Mouse (Mus musculus) heart, embryonic 11.5 days (tissue): Measurements from ENCODE around the gene Arrdc1. TPM values are rescaled to one million over a fixed set of nuclear protein-coding genes. Genes with fewer than 3 reads are reported as not detected.
"Not testable (repeated sequence)": the region's sequence is repeated elsewhere in the genome, so short reads cannot be mapped to it uniquely, and the experiment has no call there.

ENCODE experiments used
- ATAC-seq: fragments of 200-750 bp; cut with Nextera tagmentation; replicated peaks from 2 replicates; pipeline ENCODE4 v1.8.0; 2017; ENCODE audit warnings: moderate library complexity; ENCODE audit not compliant: insufficient number of reproducible peaks, low FRiP score, low TSS enrichment
- H3K27ac ChIP-seq: fragments of 300-500 bp; sonication (generic); 2 replicates; pipeline ENCODE4 v1.5.1; 2014; ENCODE audit warnings: mild to moderate bottlenecking, low read depth, low read length
- H3K27me3 ChIP-seq: fragments of 300-500 bp; sonication (generic); 2 replicates; pipeline ENCODE4 v1.6.1; 2014; ENCODE audit warnings: mild to moderate bottlenecking, low read length, mixed read lengths; ENCODE audit not compliant: control insufficient read depth, insufficient read depth
- H3K36me3 ChIP-seq: fragments of 300-500 bp; sonication (generic); 2 replicates; pipeline ENCODE4 v1.6.1; 2014; ENCODE audit warnings: mild to moderate bottlenecking, low read length, moderate library complexity, mixed read lengths; ENCODE audit not compliant: control insufficient read depth, insufficient read depth
- H3K4me1 ChIP-seq: fragments of 300-500 bp; sonication (generic); 2 replicates; pipeline ENCODE4 v1.6.1; 2014; ENCODE audit warnings: low read length; ENCODE audit not compliant: control insufficient read depth, insufficient read depth
- H3K4me2 ChIP-seq: fragments of 300-500 bp; sonication (generic); 2 replicates; pipeline ENCODE4 v1.6.1; 2014; ENCODE audit warnings: mild to moderate bottlenecking, moderate library complexity
- H3K4me3 ChIP-seq: fragments of 300-500 bp; sonication (generic); 2 replicates; pipeline ENCODE4 v1.5.1; 2014; ENCODE audit warnings: low read depth, low read length
- H3K9ac ChIP-seq: fragments of 300-500 bp; sonication (generic); 2 replicates; pipeline ENCODE4 v1.6.1; 2014; ENCODE audit warnings: mild to moderate bottlenecking, low read depth, low read length, moderate library complexity
- H3K9me3 ChIP-seq: fragments of 300-500 bp; sonication (generic); replicated peaks from 2 replicates; pipeline ENCODE4 v1.6.1; 2016; ENCODE audit warnings: low read length; ENCODE audit not compliant: control insufficient read depth
- WGBS: fragments of 180-500 bp; shearing (Covaris S2); extraction: QIAGEN DNeasy Blood & Tissue Kit; methylation state at CpG from one replicate; pipeline ENCODE4 v1.1.7; 2014; ENCODE audit not compliant: insufficient replicate concordance; 5-methylcytosine and 5-hydroxymethylcytosine counted together
- polyA plus RNA-seq: library from polyadenylated mRNA; unstranded; fragments of >200 nt; fragmentation: Nextera tagmentation; extraction: Ambion mirVana; gene quantifications from 2 replicates; pipeline ENCODE4 v1.2.1, GENCODE M21; 2014

Arrdc1 gene
- polyA plus RNA-seq, 1 experiment from 2014 or later, result 10.3 TPM

DNA sequence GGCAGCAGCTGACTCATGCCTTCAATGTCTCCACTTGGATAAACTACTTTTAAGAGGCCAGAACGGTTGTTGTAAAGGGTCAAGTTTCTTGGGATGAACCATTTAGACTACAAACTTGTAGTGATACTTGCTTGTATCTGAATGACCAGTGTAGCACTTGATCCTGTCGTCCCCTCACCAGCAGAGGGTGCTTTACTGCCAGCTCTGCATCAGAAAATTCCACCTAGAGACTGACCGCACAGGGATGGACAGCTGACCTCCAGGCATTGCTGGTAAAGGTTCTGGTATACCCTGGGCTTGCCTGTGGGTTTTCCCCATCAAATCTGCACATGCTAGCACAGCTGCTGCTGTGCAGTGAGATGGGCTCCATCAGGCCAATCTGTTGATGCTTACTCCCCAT, 25.9 kb upstream of the Arrdc1 start:
- H3K4me1 ChIP-seq, result peaks cover 6% of the 10 kb centered on the region; the same call in 1 of the 2 replicates
- no peak for ATAC-seq
- 32% methylated on average over 3 of the region's 3 CpGs for WGBS
- H3K36me3 ChIP-seq, result peaks cover 11% of the 10 kb centered on the region
- no peak overlapping the region for H3K4me3 ChIP-seq
- H3K4me2 ChIP-seq, result no peak overlapping the region
- no peaks in the 10 kb centered on the region for H3K9me3 ChIP-seq
- no peak overlapping the region for H3K27ac ChIP-seq
- H3K27me3 ChIP-seq, result no peaks in the 10 kb centered on the region
- H3K9ac ChIP-seq, result no peak overlapping the region

DNA sequence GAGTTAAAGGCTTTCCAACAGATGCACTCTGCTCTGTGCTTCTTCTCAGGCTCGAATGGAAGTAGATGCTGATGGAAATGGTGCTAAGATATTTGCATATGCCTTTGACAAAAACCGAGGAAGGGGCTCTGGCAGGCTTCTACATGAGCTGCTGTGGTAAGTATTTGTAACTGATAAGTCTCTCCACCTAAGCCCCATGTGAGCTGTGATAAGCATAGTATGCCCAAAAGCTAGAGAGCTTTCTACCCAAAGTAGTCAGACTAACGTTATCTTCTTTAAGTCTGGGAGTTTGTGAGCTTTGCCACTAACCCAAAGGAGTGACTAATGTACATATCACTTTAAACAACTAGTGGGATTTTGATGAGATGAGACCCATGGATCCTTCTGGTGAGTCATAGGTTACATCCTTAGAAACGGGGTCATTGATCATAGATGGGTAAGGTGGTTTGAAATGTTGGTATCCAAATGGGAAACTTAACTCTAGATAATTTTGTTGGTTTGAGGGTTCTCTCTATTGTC, 17.5 kb upstream of the Arrdc1 start:
- Histone ChIP-seq H3K27me3 (no peaks in the 10 kb centered on the region), H3K36me3 (peaks cover 26% of the 10 kb centered on the region), H3K4me1 (peaks cover 6% of the 10 kb centered on the region), H3K27ac (no peak overlapping the region), H3K4me2 (no peak overlapping the region), H3K9me3 (no peaks in the 10 kb centered on the region), H3K9ac (no peak overlapping the region), H3K4me3 (no peak overlapping the region)
- WGBS, result 71% methylated on average over 4 of the region's 4 CpGs
- no peak for ATAC-seq

DNA sequence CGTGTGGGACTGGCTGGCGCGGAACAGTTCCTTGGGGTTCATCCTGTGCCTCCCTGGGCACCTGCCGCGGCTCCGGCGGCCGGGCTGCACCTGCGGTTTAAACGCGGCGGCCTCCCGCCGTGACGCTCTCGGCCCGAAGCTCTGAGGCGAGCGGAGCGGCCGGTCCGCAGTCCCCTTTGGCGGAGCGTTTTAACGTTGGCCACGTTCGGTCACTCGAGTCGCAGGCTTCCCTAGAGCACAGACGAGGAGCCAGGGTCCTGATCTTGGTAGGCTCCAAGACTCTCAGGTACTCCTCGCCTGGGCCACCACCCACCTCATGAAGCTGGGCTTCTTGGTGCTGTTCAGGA, 15.1 kb upstream of the Arrdc1 start:
- Histone ChIP-seq H3K27me3 (no peaks in the 10 kb centered on the region), H3K27ac (no peak overlapping the region), H3K4me1 (peaks cover 6% of the 10 kb centered on the region), H3K36me3 (peaks cover 23% of the 10 kb centered on the region), H3K4me2 (peak overlapping the region; percentile 95), H3K9me3 (no peaks in the 10 kb centered on the region), H3K9ac (peak overlapping the region; percentile 94), H3K4me3 (peak overlapping the region; percentile 98)
- peak; percentile 21 for ATAC-seq
- under 1% methylated on average over 31 of the region's 31 CpGs for WGBS

DNA sequence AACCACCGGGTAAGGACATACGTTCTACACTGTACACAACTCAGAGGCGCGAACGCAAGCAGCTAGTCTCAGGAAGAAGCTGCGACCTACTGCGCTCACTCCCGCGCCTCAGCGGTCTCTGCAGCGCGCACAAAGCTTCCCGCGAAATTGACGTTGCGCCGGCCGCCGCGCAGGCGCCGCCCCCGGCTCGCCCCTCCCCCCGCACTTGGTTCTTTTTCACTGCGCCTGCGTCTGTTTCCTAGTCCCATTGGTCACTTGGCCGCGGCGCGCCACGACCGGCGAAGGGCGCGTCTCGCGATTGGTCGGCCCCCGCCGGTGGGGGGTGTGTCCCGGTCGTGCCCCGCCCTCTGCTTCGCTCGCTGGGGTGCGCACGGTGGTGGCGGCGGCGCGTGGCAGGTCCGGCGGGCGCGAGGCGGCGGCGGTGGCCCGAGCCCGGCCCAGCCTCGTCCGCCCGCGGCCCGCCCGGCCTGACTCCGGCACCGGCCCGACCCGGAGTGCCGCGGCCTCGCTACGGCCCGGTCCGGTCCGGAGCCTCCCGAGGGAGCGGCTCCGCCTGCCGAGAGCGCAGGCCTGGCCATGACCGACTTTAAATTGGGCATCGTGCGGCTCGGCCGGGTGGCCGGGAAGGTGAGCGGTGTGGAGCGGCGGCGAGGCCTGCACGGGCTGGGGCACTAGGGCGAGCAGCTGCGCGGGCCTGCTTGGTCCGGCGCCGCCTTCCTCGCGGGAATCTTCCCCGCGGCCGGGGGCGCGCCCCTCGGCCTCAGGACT, 14.6 kb upstream of the Arrdc1 start, which contains the start of gene Zmynd19:
TSS of gene Zmynd19 (plus strand) at position 372 of the 768 bp plus-strand sequence.
- Histone ChIP-seq H3K4me2 (peak within 1 kb of the TSS; percentile 95), H3K27ac (no peak within 1 kb of the TSS), H3K9me3 (no peaks in the 10 kb centered on the region), H3K4me1 (peaks cover 6% of the 10 kb centered on the region), H3K36me3 (peaks cover 20% of the 10 kb centered on the region), H3K27me3 (no peaks in the 10 kb centered on the region), H3K4me3 (peak within 1 kb of the TSS; percentile 98), H3K9ac (peak within 1 kb of the TSS; percentile 94)
- ATAC-seq, result peak; percentile 99
- WGBS, result under 1% methylated on average over 107 of the region's 108 CpGs

DNA sequence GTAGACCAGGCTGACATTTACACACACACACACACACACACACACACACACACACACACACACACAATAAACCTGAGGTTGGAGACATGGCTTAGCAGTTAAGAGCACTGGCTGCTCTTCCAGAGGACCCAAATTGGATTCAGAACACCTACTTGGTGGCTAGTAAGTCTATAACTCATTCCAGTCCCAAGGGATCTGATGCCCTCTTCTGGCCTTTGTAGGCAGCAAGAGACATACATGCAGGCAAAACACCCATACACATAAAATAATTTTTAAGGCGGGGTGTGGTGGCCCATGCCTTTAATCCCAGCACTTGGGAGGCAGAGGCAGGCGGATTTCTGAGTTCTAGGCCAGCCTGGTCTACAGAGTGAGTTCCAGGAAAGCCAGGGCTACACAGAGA, 9.3 kb upstream of the Arrdc1 start:
- ATAC-seq, H3K27ac ChIP-seq, H3K4me1 ChIP-seq, H3K4me3 ChIP-seq, H3K36me3 ChIP-seq, H3K4me2 ChIP-seq, H3K9ac ChIP-seq, H3K9me3 ChIP-seq, H3K27me3 ChIP-seq: not testable (repeated sequence)
- 44% methylated on average over 2 of the region's 2 CpGs for WGBS

DNA sequence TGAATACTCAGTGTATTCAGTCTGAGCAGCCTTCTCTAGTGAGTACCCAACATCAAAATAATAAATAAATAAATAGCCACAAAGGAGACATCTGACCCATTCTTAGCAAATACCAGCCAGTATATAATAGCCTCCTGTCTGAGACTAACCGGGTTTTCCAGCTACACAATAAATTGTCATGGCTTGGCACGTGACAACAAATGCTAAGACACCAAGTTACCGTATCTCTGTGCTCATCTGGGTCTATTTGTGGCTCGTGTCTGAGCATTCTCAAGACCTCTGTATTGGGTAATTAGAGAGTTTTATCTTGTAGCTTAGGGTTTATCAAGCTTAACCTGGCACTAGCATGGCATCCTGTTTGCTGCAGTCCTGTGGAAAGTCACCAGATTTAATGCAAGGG, 7.0 kb upstream of the Arrdc1 start:
- no peak overlapping the region for H3K27ac ChIP-seq
- no peak for ATAC-seq
- no peak overlapping the region for H3K9ac ChIP-seq
- H3K9me3 ChIP-seq, result no peaks in the 10 kb centered on the region
- H3K4me1 ChIP-seq, result no peaks in the 10 kb centered on the region
- no peaks in the 10 kb centered on the region for H3K36me3 ChIP-seq
- no peak overlapping the region for H3K4me3 ChIP-seq
- no peak overlapping the region for H3K4me2 ChIP-seq
- 75% methylated on average over 4 of the region's 4 CpGs for WGBS
- H3K27me3 ChIP-seq, result no peaks in the 10 kb centered on the region

DNA sequence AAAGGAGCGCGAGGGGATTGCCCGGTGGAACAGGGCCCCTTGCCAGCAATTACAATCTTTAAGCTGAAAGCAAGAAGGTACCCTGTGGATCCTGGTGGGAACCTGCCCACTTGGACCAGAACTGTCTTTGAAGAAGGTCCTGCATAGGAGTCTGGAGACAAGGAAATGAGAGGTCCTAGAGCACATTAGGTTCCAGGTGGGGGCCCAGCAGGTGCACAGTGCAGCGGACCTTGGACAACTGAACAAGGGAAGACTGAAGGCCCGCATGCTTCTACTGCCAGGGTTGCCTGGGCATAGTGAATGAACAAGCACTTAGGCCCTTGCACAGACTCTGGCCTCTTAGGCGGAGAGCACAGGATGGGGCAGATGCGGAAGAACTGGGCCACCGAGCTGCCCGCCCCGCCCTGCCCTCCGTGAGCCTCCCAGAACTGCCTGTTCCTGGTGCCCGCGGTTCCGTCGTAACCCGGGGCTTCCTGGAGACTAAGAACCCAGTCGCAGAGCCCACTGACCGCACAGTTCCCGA, 550 bp downstream of the Arrdc1 start:
- Histone ChIP-seq H3K9ac (peak overlapping the region; percentile 71), H3K27ac (peak overlapping the region; percentile 60; the same call in 1 of the 2 replicates), H3K4me1 (no peaks in the 10 kb centered on the region), H3K4me2 (peak overlapping the region; percentile 99), H3K9me3 (no peaks in the 10 kb centered on the region), H3K4me3 (peak overlapping the region; percentile 74), H3K36me3 (no peaks in the 10 kb centered on the region), H3K27me3 (no peaks in the 10 kb centered on the region)
- WGBS, result 8% methylated on average over 18 of the region's 19 CpGs
- peak; percentile 55 for ATAC-seq

DNA sequence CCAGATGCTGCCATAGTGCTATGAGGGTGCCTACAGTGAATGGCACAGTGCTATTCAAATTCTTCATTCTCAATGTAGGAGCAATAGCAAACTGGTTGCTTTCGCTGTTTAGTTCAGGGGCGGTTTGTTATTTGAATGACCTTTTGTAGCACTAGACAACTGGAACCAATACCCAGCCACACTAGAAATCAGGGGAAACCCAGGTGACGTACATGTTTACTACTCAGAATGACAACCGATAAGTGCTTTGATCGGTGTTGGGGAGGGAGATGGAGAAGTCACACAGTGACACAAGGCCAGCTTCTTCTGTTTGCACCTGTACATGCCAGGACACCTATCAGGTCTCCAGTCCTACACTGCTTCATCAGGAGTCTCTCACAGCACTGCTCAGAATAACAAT, 5.5 kb downstream of the Arrdc1 start:
- Histone ChIP-seq H3K9ac (no peak overlapping the region), H3K4me3 (no peak overlapping the region), H3K27ac (no peak overlapping the region), H3K9me3 (no peaks in the 10 kb centered on the region), H3K4me2 (no peak overlapping the region), H3K4me1 (no peaks in the 10 kb centered on the region; the same call in 1 of the 2 replicates), H3K27me3 (no peaks in the 10 kb centered on the region; the same call in none of the 2 replicates), H3K36me3 (no peaks in the 10 kb centered on the region)
- ATAC-seq, result no peak
- WGBS, result 86% methylated on average over 5 of the region's 5 CpGs
